In genomic region chr16:35587866-35588465, GRCm38 (mm10) we compare ENCODE assay signal across 9 mouse cellular contexts. TPM values are rescaled to one million over a fixed set of nuclear protein-coding genes. Genes with fewer than 3 reads are reported as not detected.
DNase-seq lines count a peak whose midpoint lies in the region; ATAC-seq and TF ChIP-seq lines count a peak whose summit lies in the region.
"Had no signal": no experiment of that assay in that cellular context is flagged by ENCODE, and none has a peak within 500 bp of the region (broad histone marks: within the 10 kb centered on the region; RNA-seq: fewer than 3 reads in every experiment).

No protein-coding gene starts in this region.

- WGBS in lung, postnatal 0 days = 7% methylated on average over 17 of the region's 20 CpGs
- 2% methylated on average over 20 of the region's 20 CpGs for whole genome bisulfite sequencing in forebrain, embryonic 11.5 days
- 12% methylated on average over 20 of the region's 20 CpGs for WGBS in limb, embryonic 15.5 days
- 29% methylated on average over 20 of the region's 20 CpGs for WGBS in thymus, adult 2 months

- H3K36me3 ChIP-seq in lung, postnatal 0 days (ENCODE audit: insufficient read depth, low read length) = no peaks in the 10 kb centered on the region
- no peaks in the 10 kb centered on the region for H3K36me3 ChIP-seq in forebrain, embryonic 11.5 days (ENCODE audit: control insufficient read depth, insufficient read depth, low read length)
- H3K36me3 ChIP-seq in limb, embryonic 15.5 days = no peaks in the 10 kb centered on the region
- H3K36me3 ChIP-seq in thymus, adult 2 months (ENCODE audit: control insufficient read depth, insufficient read depth, low read length) = no peaks in the 10 kb centered on the region
- H3K36me3 ChIP-seq: liver, embryonic 15.5 days had no signal

- H3K4me1 ChIP-seq in lung, postnatal 0 days (ENCODE audit: insufficient read depth, low read depth, low read length) = peaks cover 9% of the 10 kb centered on the region
- peaks cover 57% of the 10 kb centered on the region for H3K4me1 ChIP-seq in forebrain, embryonic 11.5 days (replicated peaks; ENCODE audit: control insufficient read depth, insufficient read depth, low read length)
- peaks cover 48% of the 10 kb centered on the region for H3K4me1 ChIP-seq in limb, embryonic 15.5 days
- no peaks in the 10 kb centered on the region for H3K4me1 ChIP-seq in thymus, adult 2 months (replicated peaks; ENCODE audit: control insufficient read depth, insufficient read depth, low read length)
- H3K4me1 ChIP-seq: liver, embryonic 15.5 days had no signal

- no peak for TF ChIP-seq EP300 in lung, postnatal 0 days (IDR thresholded peaks at IDR 0.05)

- H3K9me3 ChIP-seq in lung, postnatal 0 days (ENCODE audit: low read length) = no peaks in the 10 kb centered on the region
- no peaks in the 10 kb centered on the region for H3K9me3 ChIP-seq in forebrain, embryonic 11.5 days (ENCODE audit: control insufficient read depth, low read length)
- H3K9me3 ChIP-seq in limb, embryonic 15.5 days = no peaks in the 10 kb centered on the region
- H3K9me3 ChIP-seq: liver, embryonic 15.5 days had no signal

- H3K27me3 ChIP-seq in lung, postnatal 0 days (replicated peaks; ENCODE audit: insufficient read depth, low read length) = no peaks in the 10 kb centered on the region
- H3K27me3 ChIP-seq in forebrain, embryonic 11.5 days (ENCODE audit: control insufficient read depth, insufficient read depth, low read length) = no peaks in the 10 kb centered on the region
- H3K27me3 ChIP-seq in limb, embryonic 15.5 days = no peaks in the 10 kb centered on the region
- H3K27me3 ChIP-seq in thymus, adult 2 months (ENCODE audit: control insufficient read depth, insufficient read depth, low read length) = no peaks in the 10 kb centered on the region; the same call in 1 of the 2 replicates

- TF ChIP-seq CTCF in lung, postnatal 0 days (IDR thresholded peaks at IDR 0.05) = no peak
- TF ChIP-seq CTCF in thymus, adult 2 months (IDR thresholded peaks at IDR 0.05; ENCODE audit: borderline replicate concordance, control insufficient read depth, extremely low read depth, insufficient read depth, low read length, poor library complexity) = no peak

- peak overlapping the region; percentile 10; the same call in 1 of the 2 replicates for H3K4me3 ChIP-seq in lung, postnatal 0 days (ENCODE audit: low read depth, low read length)
- H3K4me3 ChIP-seq in forebrain, embryonic 11.5 days (ENCODE audit: low read depth, low read length) = peak overlapping the region; percentile 12; the same call in 1 of the 2 replicates
- 0 out of 2 replicates have a peak overlapping the region, but pooled peaks have one; percentile 9 for H3K4me3 ChIP-seq in limb, embryonic 15.5 days
- no peak overlapping the region for H3K4me3 ChIP-seq in thymus, adult 2 months (ENCODE audit: control insufficient read depth, insufficient read depth, low read length)
- H3K4me3 ChIP-seq: liver, embryonic 15.5 days had no signal

- no peak overlapping the region for H3K27ac ChIP-seq in lung, postnatal 0 days (ENCODE audit: low read length)
- peak overlapping the region; percentile 97 for H3K27ac ChIP-seq in forebrain, embryonic 11.5 days (ENCODE audit: low read depth, low read length)
- H3K27ac ChIP-seq in limb, embryonic 15.5 days = peak overlapping the region; percentile 27; the same call in 1 of the 2 replicates
- no peak overlapping the region for H3K27ac ChIP-seq in thymus, adult 2 months (ENCODE audit: control insufficient read depth, insufficient read depth, low read length)
- H3K27ac ChIP-seq: liver, embryonic 15.5 days had no signal

- peak overlapping the region; percentile 43 for H3K4me2 ChIP-seq in lung, postnatal 0 days (replicated peaks; ENCODE audit: low read depth, low read length)
- H3K4me2 ChIP-seq in forebrain, embryonic 11.5 days (ENCODE audit: low read depth, low read length, severe bottlenecking) = peak overlapping the region; percentile 42
- peak overlapping the region; percentile 40 for H3K4me2 ChIP-seq in limb, embryonic 15.5 days
- H3K4me2 ChIP-seq: liver, embryonic 15.5 days had no signal

- peak; percentile 33 for DNase-seq in lung, postnatal 0 days (ENCODE audit: low spot score)
- no peak for DNase-seq in lung, postnatal 36 days
- DNase-seq in forebrain, embryonic 11.5 days (ENCODE audit: low spot score) = peak; percentile 94
- peak; percentile 70 for DNase-seq in testis, postnatal 10 days (ENCODE audit: low spot score)
- DNase-seq in thymus, adult 2 months = no peak
- DNase-seq in MN1 (ENCODE audit: low spot score) = no peak
- DNase-seq in natural killer cell, adult 2 months (ENCODE audit: low spot score in 2 of 2) = no peak

- no peak for TF ChIP-seq POLR2A in thymus, adult 2 months (IDR thresholded peaks at IDR 0.05; ENCODE audit: control insufficient read depth, extremely low read depth, insufficient read depth, low read length, poor library complexity)

- H3K9ac ChIP-seq in lung, postnatal 0 days (replicated peaks; ENCODE audit: low read depth) = no peak overlapping the region
- H3K9ac ChIP-seq in forebrain, embryonic 11.5 days (ENCODE audit: low read length) = peak overlapping the region; percentile 50
- H3K9ac ChIP-seq in limb, embryonic 15.5 days = no peak overlapping the region
- H3K9ac ChIP-seq: liver, embryonic 15.5 days had no signal

- peak; percentile 20; the same call in 1 of the 2 replicates for ATAC-seq in lung, postnatal 0 days
- ATAC-seq in forebrain, embryonic 11.5 days (replicated peaks; ENCODE audit: low FRiP score) = peak; percentile 86
- no peak for ATAC-seq in limb, embryonic 15.5 days (ENCODE audit: insufficient number of reproducible peaks, low FRiP score, low TSS enrichment, low read depth)

RNA-seq across cellular contexts. Expression of gene Sema5b, which starts 47.0 kb away (rescaled TPM):
- polyA plus RNA-seq in lung, postnatal 0 days (2015; fragmentation: Nextera tagmentation; extraction: Ambion mirVana) = 0.60 and 0.92 TPM in 2 replicates
- polyA plus RNA-seq in forebrain, embryonic 11.5 days (2014; fragmentation: Nextera tagmentation; extraction: Ambion mirVana) = 58.0 and 62.6 TPM in 2 replicates
- polyA plus RNA-seq in limb, embryonic 15.5 days (2015; fragmentation: Nextera tagmentation; extraction: Ambion mirVana) = 4.5 and 5.0 TPM in 2 replicates
- 0.31 and 0.54 TPM in 2 replicates for polyA plus RNA-seq in thymus, adult 2 months (2012; rRNA removed)

Comparison
In these comparisons a context has a peak if more than half of its experiments do, and no peak if none do; other contexts are left out.
1. DNase-seq: peak in lung, postnatal 0 days (single experiment), forebrain, embryonic 11.5 days (single experiment) and testis, postnatal 10 days (single experiment); none in lung, postnatal 36 days (single experiment), thymus, adult 2 months (single experiment), MN1 (single experiment) and natural killer cell, adult 2 months (0 of 2).
2. H3K27ac ChIP-seq: peak in forebrain, embryonic 11.5 days (single experiment) and limb, embryonic 15.5 days (single experiment); none in lung, postnatal 0 days (single experiment) and thymus, adult 2 months (single experiment).
3. Peak in every context shown above with its lines, with median percentiles within 50 percentile points of each other: H3K4me2 ChIP-seq.